Mouse (Mus musculus): Measurements from ENCODE around the gene Dnajc7.
"Not testable (repeated sequence)": the region's sequence is repeated elsewhere in the genome, so short reads cannot be mapped to it uniquely, and the experiment has no call there.

Dnajc7 gene

GRCm38 (mm10) chr11:100613241-100613640 lies 6.7 kb downstream of the Dnajc7 start:
- no peak for DNase-seq

GRCm38 (mm10) chr11:100611627-100612026 lies 8.3 kb downstream of the Dnajc7 start:
- DNase-seq: no peak

- DNase-seq: no peak
These were observed 9.8 kb downstream of the Dnajc7 start for GRCm38 (mm10) chr11:100609997-100610680.

GRCm38 (mm10) chr11:100609355-100609996 lies 10.5 kb downstream of the Dnajc7 start:
- no peak for DNase-seq

GRCm38 (mm10) chr11:100608796-100609195 lies 11.2 kb downstream of the Dnajc7 start:
- no peak for DNase-seq

- no peak for DNase-seq
These were observed 12.8 kb downstream of the Dnajc7 start for GRCm38 (mm10) chr11:100607121-100607520.

- DNase-seq: no peak
These were observed 14.5 kb downstream of the Dnajc7 start for GRCm38 (mm10) chr11:100605451-100605850.

GRCm38 (mm10) chr11:100604321-100605005 lies 15.5 kb downstream of the Dnajc7 start:
- DNase-seq: no peak

GRCm38 (mm10) chr11:100603813-100604212 lies 16.2 kb downstream of the Dnajc7 start:
- DNase-seq: no peak

- no peak for DNase-seq
These were observed 16.8 kb downstream of the Dnajc7 start for GRCm38 (mm10) chr11:100603155-100603554.

GRCm38 (mm10) chr11:100601372-100601771 lies 18.6 kb downstream of the Dnajc7 start:
- no peak for DNase-seq

GRCm38 (mm10) chr11:100598074-100598473 lies 21.9 kb downstream of the Dnajc7 start:
- DNase-seq: no peak

- no peak for DNase-seq
These were observed 24.4 kb downstream of the Dnajc7 start for GRCm38 (mm10) chr11:100595533-100595932.

- no peak for DNase-seq
These were observed 25.4 kb downstream of the Dnajc7 start for GRCm38 (mm10) chr11:100594608-100595007.

GRCm38 (mm10) chr11:100592346-100593046 lies 27.5 kb downstream of the Dnajc7 start:
- no peak for DNase-seq

GRCm38 (mm10) chr11:100588462-100588861 lies 31.5 kb downstream of the Dnajc7 start:
- no peak for DNase-seq

GRCm38 (mm10) chr11:100585148-100585547 lies 34.8 kb downstream of the Dnajc7 start:
- no peak for DNase-seq

- no peak for DNase-seq
These were observed 35.4 kb downstream of the Dnajc7 start for GRCm38 (mm10) chr11:100584561-100584961.

GRCm38 (mm10) chr11:100582836-100583235 lies 37.1 kb downstream of the Dnajc7 start:
- DNase-seq: no peak

GRCm38 (mm10) chr11:100582413-100582812 lies 37.6 kb downstream of the Dnajc7 start:
- DNase-seq: not testable (repeated sequence)

- peak; percentile 48 for DNase-seq
These were observed 38.2 kb downstream of the Dnajc7 start for GRCm38 (mm10) chr11:100581756-100582155.

- no peak for DNase-seq
These were observed 39.7 kb downstream of the Dnajc7 start for GRCm38 (mm10) chr11:100580275-100580674.

- DNase-seq: no peak
These were observed 40.7 kb downstream of the Dnajc7 start for GRCm38 (mm10) chr11:100579116-100579799.

Measured in right cerebral cortex, postnatal 4 days (tissue).